Mouse (Mus musculus) neural tube, embryonic 13.5 days (tissue): ENCODE measurements around the gene Gm8653. TPM values are rescaled to one million over a fixed set of nuclear protein-coding genes. Genes with fewer than 3 reads are reported as not detected.
"Not testable (repeated sequence)": the region's sequence is repeated elsewhere in the genome, so short reads cannot be mapped to it uniquely, and the experiment has no call there.

Source experiments
- ATAC-seq: fragments of 200-750 bp; cut with Nextera tagmentation; 2 replicates; pipeline ENCODE4 v1.8.0; 2017; ENCODE audit warnings: low read depth, mild to moderate bottlenecking, moderate TSS enrichment, moderate library complexity
- H3K27ac ChIP-seq: fragments of 300-500 bp; sonication (generic); replicated peaks from 2 replicates; pipeline ENCODE4 v1.5.1; 2015; ENCODE audit warnings: moderate library complexity, mild to moderate bottlenecking, inconsistent platforms
- H3K27me3 ChIP-seq: fragments of 300-500 bp; sonication (generic); 2 replicates; pipeline ENCODE4 v1.6.1; 2015; ENCODE audit warnings: mild to moderate bottlenecking, inconsistent platforms
- H3K36me3 ChIP-seq: fragments of 300-500 bp; sonication (generic); 2 replicates; pipeline ENCODE4 v1.6.1; 2015; ENCODE audit warnings: mild to moderate bottlenecking, inconsistent platforms
- H3K4me1 ChIP-seq: fragments of 300-500 bp; sonication (generic); replicated peaks from 2 replicates; pipeline ENCODE4 v1.6.1; 2015; ENCODE audit warnings: inconsistent platforms
- H3K4me2 ChIP-seq: fragments of 300-500 bp; sonication (generic); 2 replicates; pipeline ENCODE4 v1.6.1; 2015; ENCODE audit warnings: inconsistent platforms, mild to moderate bottlenecking, moderate library complexity
- H3K4me3 ChIP-seq: fragments of 300-500 bp; sonication (generic); 2 replicates; pipeline ENCODE4 v1.5.1; 2015; ENCODE audit warnings: mild to moderate bottlenecking, inconsistent platforms
- H3K9ac ChIP-seq: fragments of 300-500 bp; sonication (generic); 2 replicates; pipeline ENCODE4 v1.6.1; 2015; ENCODE audit warnings: moderate library complexity, mild to moderate bottlenecking, inconsistent platforms
- H3K9me3 ChIP-seq: fragments of 300-500 bp; sonication (generic); 2 replicates; pipeline ENCODE4 v1.6.1; 2016; ENCODE audit warnings: inconsistent platforms
- WGBS: fragments of 180-500 bp; shearing (Covaris S2); methylation state at CpG from one replicate; pipeline ENCODE4 v1.1.7; 2015; 5-methylcytosine and 5-hydroxymethylcytosine counted together
- polyA plus RNA-seq: library from polyadenylated mRNA; unstranded; fragments of >200 nt; fragmentation: Nextera tagmentation; extraction: Ambion mirVana; gene quantifications from 2 replicates; pipeline ENCODE4 v1.2.1, GENCODE M21; 2015

Gene Gm8653
- not detected in 2 replicates for polyA plus RNA-seq

DNA sequence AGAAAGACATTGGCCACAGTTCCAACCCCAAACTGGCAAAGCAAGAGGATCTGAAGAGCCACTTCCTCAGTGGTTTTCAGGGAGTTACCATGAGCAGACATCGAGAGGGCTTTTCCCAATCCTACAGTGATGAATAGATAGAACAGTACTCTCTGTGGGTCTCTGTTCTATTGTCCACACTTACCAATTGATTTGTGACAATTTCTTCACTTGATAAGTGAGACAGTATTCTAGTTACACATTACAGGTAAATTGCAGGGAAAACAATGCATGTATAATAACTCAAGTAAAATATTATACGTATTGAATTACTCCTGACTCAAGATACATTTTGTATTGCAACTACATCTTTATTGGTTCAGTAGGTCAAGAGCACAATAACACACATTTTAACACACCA is at the start of gene Gm8653:
Gm8653 (minus strand) TSS at position 101 of the 400 bp plus-strand sequence.
- not testable (repeated sequence) for H3K4me1 ChIP-seq, ATAC-seq, H3K9me3 ChIP-seq, H3K4me3 ChIP-seq, H3K27me3 ChIP-seq, H3K9ac ChIP-seq, H3K36me3 ChIP-seq, H3K4me2 ChIP-seq, H3K27ac ChIP-seq
- WGBS: no CpG with 5 or more reads among the region's 2 CpGs

DNA sequence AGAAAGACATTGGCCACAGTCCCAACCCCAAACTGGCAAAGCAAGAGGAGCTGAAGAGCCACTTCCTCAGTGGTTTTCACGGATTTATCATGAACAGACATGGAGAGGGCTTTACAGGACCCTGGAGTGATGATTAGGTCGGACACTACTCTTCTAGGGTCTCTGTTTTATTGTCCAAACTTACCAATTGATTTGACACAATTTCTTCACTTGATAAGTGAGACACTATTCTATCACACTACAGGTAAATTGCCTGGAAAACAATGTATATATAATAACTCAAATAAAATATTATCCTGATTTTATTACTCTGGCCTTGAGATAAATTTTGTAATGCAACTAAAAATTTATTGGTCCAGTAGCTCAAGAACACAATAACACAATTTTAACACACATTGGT is 28.3 kb upstream of the Gm8653 start, which contains the start of gene Gm8453:
Gm8453 (minus strand) TSS at position 101 of the 400 bp plus-strand sequence.
- H3K27me3 ChIP-seq, H3K4me3 ChIP-seq, H3K4me1 ChIP-seq, H3K27ac ChIP-seq, H3K4me2 ChIP-seq, H3K9me3 ChIP-seq, ATAC-seq, H3K9ac ChIP-seq, H3K36me3 ChIP-seq: not testable (repeated sequence)
- WGBS: 32% methylated on average over 2 of the region's 2 CpGs

GRCm38 (mm10) chr7:22189077-22189476 is 12.0 kb downstream of the Gm8653 start, which contains the start of gene Vmn1r143:
Vmn1r143 (plus strand) TSS chr7:22189377.
- H3K9ac ChIP-seq, H3K36me3 ChIP-seq, H3K4me3 ChIP-seq, H3K4me2 ChIP-seq, H3K27me3 ChIP-seq, H3K9me3 ChIP-seq, ATAC-seq, H3K4me1 ChIP-seq, H3K27ac ChIP-seq: not testable (repeated sequence)
- WGBS: no CpG with 5 or more reads among the region's 3 CpGs

GRCm38 (mm10) chr7:22163935-22164334 is 37.1 kb downstream of the Gm8653 start, which contains the start of gene Vmn1r142:
Vmn1r142 (minus strand) TSS chr7:22164035.
- H3K36me3 ChIP-seq, H3K4me1 ChIP-seq, ATAC-seq, H3K27ac ChIP-seq, H3K4me3 ChIP-seq, H3K27me3 ChIP-seq, H3K9ac ChIP-seq, H3K4me2 ChIP-seq, H3K9me3 ChIP-seq: not testable (repeated sequence)
- no CpG with 5 or more reads among the region's 3 CpGs for WGBS

Other genes starting within 250 kb of the Gm8653 start
- gene Vmn1r137, start 206.7 kb downstream of the Gm8653 start, polyA plus RNA-seq: not detected in 2 replicates
- gene Vmn1r138, start 172.4 kb downstream of the Gm8653 start, polyA plus RNA-seq: not detected in 2 replicates
- gene Gm6176, start 145.0 kb downstream of the Gm8653 start, polyA plus RNA-seq: not detected in 2 replicates
- not detected in 2 replicates for gene Vmn1r139, start 132.2 kb downstream of the Gm8653 start, polyA plus RNA-seq
- gene Gm16451, start 83.0 kb downstream of the Gm8653 start, polyA plus RNA-seq: not detected in 2 replicates
- not detected in 2 replicates for gene Gm10666, start 66.5 kb downstream of the Gm8653 start, polyA plus RNA-seq
- gene Vmn1r142, start 37.2 kb downstream of the Gm8653 start, polyA plus RNA-seq: not detected in 2 replicates
- gene Vmn1r143, start 11.9 kb downstream of the Gm8653 start, polyA plus RNA-seq: not detected in 2 replicates
- not detected in 2 replicates for gene Gm8453, start 28.2 kb upstream of the Gm8653 start, polyA plus RNA-seq
- gene Gm4187, start 128.5 kb upstream of the Gm8653 start, polyA plus RNA-seq: not detected in 2 replicates
- not detected in 2 replicates for gene Gm8660, start 169.8 kb upstream of the Gm8653 start, polyA plus RNA-seq
- gene Vmn1r148, start 212.3 kb upstream of the Gm8653 start, polyA plus RNA-seq: not detected in 2 replicates
- not detected in 2 replicates for gene Vmn1r149, start 237.0 kb upstream of the Gm8653 start, polyA plus RNA-seq